ENCODE assay signal across 9 mouse cellular contexts in the genomic region with DNA sequence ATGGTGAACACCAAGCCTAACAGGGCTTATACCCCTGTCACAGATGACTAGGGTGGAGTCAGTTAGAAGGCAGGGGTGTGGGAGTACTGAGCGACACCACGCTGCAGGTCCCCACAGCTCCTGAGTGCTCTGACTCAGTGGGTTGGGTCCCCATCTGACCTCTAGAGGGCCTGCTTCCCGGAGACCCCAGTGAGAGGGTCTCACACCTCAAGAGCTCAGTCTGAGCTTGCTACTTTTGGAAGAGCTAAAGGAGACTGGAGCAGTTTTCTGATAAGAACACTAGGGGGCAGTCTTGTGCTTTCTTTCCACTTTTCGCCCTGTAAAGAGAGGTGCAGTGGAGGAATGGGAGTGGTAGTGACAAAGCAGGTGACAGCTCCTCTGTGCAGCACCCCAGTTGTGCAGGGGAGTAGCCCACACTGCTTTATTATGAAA. TPM values are rescaled to one million over a fixed set of nuclear protein-coding genes. Genes with fewer than 3 reads are reported as not detected.
DNase-seq lines count a peak whose midpoint lies in the region; ATAC-seq and TF ChIP-seq lines count a peak whose summit lies in the region.
"Had no signal": no experiment of that assay in that cellular context is flagged by ENCODE, and none has a peak within 500 bp of the region (broad histone marks: within the 10 kb centered on the region; RNA-seq: fewer than 3 reads in every experiment).

No protein-coding gene starts in this region.

- ATAC-seq in hindbrain, embryonic 12.5 days (ENCODE audit: low FRiP score), result peak; percentile 68
- ATAC-seq in liver, postnatal 0 days, result peak; percentile 73
- ATAC-seq in neural tube, embryonic 15.5 days (ENCODE audit: low FRiP score), result peak; percentile 76

- no peaks in the 10 kb centered on the region for H3K9me3 ChIP-seq in hindbrain, embryonic 12.5 days (replicated peaks)
- no peaks in the 10 kb centered on the region for H3K9me3 ChIP-seq in liver, postnatal 0 days (ENCODE audit: low read length)
- H3K9me3 ChIP-seq in neural tube, embryonic 15.5 days (replicated peaks), result no peaks in the 10 kb centered on the region

- H3K27ac ChIP-seq in hindbrain, embryonic 12.5 days, result no peak overlapping the region
- H3K27ac ChIP-seq in liver, postnatal 0 days (ENCODE audit: low read depth), result no peak overlapping the region
- no peak overlapping the region for H3K27ac ChIP-seq in neural tube, embryonic 15.5 days (replicated peaks)

- H3K36me3 ChIP-seq in hindbrain, embryonic 12.5 days, result no peaks in the 10 kb centered on the region
- H3K36me3 ChIP-seq in liver, postnatal 0 days (replicated peaks; ENCODE audit: insufficient read depth, low read length), result no peaks in the 10 kb centered on the region
- no peaks in the 10 kb centered on the region for H3K36me3 ChIP-seq in neural tube, embryonic 15.5 days

- peak; percentile 88 for TF ChIP-seq CTCF in liver, postnatal 0 days (IDR thresholded peaks at IDR 0.05; ENCODE audit: low read depth)

- no peak for TF ChIP-seq EP300 in liver, postnatal 0 days (IDR thresholded peaks at IDR 0.05; ENCODE audit: low read depth)

- H3K4me2 ChIP-seq in hindbrain, embryonic 12.5 days (replicated peaks), result no peak overlapping the region
- no peak overlapping the region for H3K4me2 ChIP-seq in liver, postnatal 0 days (ENCODE audit: low read depth, low read length)
- H3K4me2 ChIP-seq in neural tube, embryonic 15.5 days, result no peak overlapping the region

- H3K4me3 ChIP-seq in hindbrain, embryonic 12.5 days, result no peak overlapping the region
- no peak overlapping the region for H3K4me3 ChIP-seq in liver, postnatal 0 days (ENCODE audit: low read depth, low read length)
- H3K4me3 ChIP-seq in neural tube, embryonic 15.5 days (replicated peaks), result no peak overlapping the region
- H3K4me3 ChIP-seq: myocyte had no signal

- intact Hi-C loops in left cerebral cortex, postnatal 10 days (cut with DNase I), result loop anchor here (1.0 to 10.0 kb wide), 2 partner anchors 119 to 231 kb away; a partner anchor contains a TSS
- intact Hi-C loops in gastrocnemius, postnatal 14 days (cut with DNase I; ENCODE audit: low total_unique reads), result loop anchor here (5.0 kb wide), 1 partner anchor 73 kb away; no protein-coding TSS in a partner anchor

- peaks cover 31% of the 10 kb centered on the region for H3K4me1 ChIP-seq in hindbrain, embryonic 12.5 days
- H3K4me1 ChIP-seq in liver, postnatal 0 days (ENCODE audit: insufficient read depth), result 0 out of 2 replicates have a peak, but pooled peaks cover 5% of the 10 kb centered on the region
- H3K4me1 ChIP-seq in neural tube, embryonic 15.5 days, result peaks cover 36% of the 10 kb centered on the region

- WGBS in hindbrain, embryonic 12.5 days, result 14% methylated on average over 4 of the region's 4 CpGs
- 12% methylated on average over 4 of the region's 4 CpGs for whole genome bisulfite sequencing in liver, postnatal 0 days (ENCODE audit: insufficient replicate concordance)
- whole genome bisulfite sequencing in neural tube, embryonic 15.5 days, result 12% methylated on average over 4 of the region's 4 CpGs

- no peaks in the 10 kb centered on the region for H3K27me3 ChIP-seq in hindbrain, embryonic 12.5 days
- H3K27me3 ChIP-seq in liver, postnatal 0 days (ENCODE audit: insufficient read depth, low read length), result 0 out of 2 replicates have a peak, but pooled peaks cover 3% of the 10 kb centered on the region
- H3K27me3 ChIP-seq in neural tube, embryonic 15.5 days (replicated peaks), result no peaks in the 10 kb centered on the region

- 0 out of 2 replicates have a peak overlapping the region, but pooled peaks have one; percentile 29 for H3K9ac ChIP-seq in hindbrain, embryonic 12.5 days
- no peak overlapping the region for H3K9ac ChIP-seq in liver, postnatal 0 days (replicated peaks)
- no peak overlapping the region for H3K9ac ChIP-seq in neural tube, embryonic 15.5 days (replicated peaks)

- DNase-seq in left cerebral cortex, adult 18-20 months (ENCODE audit: low spot score in 2 of 2), result peak; percentile 25 to 30
- no peak for DNase-seq in left cerebral cortex, postnatal 10 days (ENCODE audit: extremely low spot score in 1 of 2, low spot score in 2 of 2)
- DNase-seq in Muller cell, postnatal 12 days (ENCODE audit: inconsistent ontology term), result peak; percentile 50
- DNase-seq in embryo, embryonic 10.5 days (ENCODE audit: low spot score), result peak; percentile 86
- peak; percentile 35 for DNase-seq in liver, postnatal 0 days
- no peak for DNase-seq in gastrocnemius, postnatal 14 days

RNA-seq across cellular contexts. Expression of a gene that starts 30.9 kb away (rescaled TPM):
- total RNA-seq in left cerebral cortex, adult 18-20 months (2021), result 10 to 100 TPM; 69.8 to 81.1 TPM
- 10 to 100 TPM; 45.6 to 46.4 TPM for total RNA-seq in left cerebral cortex, postnatal 10 days (2021)
- polyA plus RNA-seq in hindbrain, embryonic 12.5 days (2016; fragmentation: Nextera tagmentation; extraction: Ambion mirVana), result 12.6 and 15.0 TPM in 2 replicates
- 3.9 and 4.9 TPM in 2 replicates for polyA plus RNA-seq in liver, postnatal 0 days (2015; fragmentation: Nextera tagmentation; extraction: Ambion mirVana)
- 22.9 and 23.6 TPM in 2 replicates for polyA plus RNA-seq in neural tube, embryonic 15.5 days (2015; fragmentation: Nextera tagmentation; extraction: Ambion mirVana)
- total RNA-seq in gastrocnemius, postnatal 14 days (2021), result 10 to 100 TPM; 12.3 to 18.4 TPM

RNA-seq across cellular contexts. Expression of a gene that starts 54.2 kb away (rescaled TPM):
- under 1 TPM in 1 of 2 experiments, not detected in 1; 0.40 TPM for total RNA-seq in left cerebral cortex, adult 18-20 months (2021)
- total RNA-seq in left cerebral cortex, postnatal 10 days (2021), result not detected
- 8.7 and 12.0 TPM in 2 replicates for polyA plus RNA-seq in hindbrain, embryonic 12.5 days (2016; fragmentation: Nextera tagmentation; extraction: Ambion mirVana)
- polyA plus RNA-seq in liver, postnatal 0 days (2015; fragmentation: Nextera tagmentation; extraction: Ambion mirVana), result not detected in 2 replicates
- polyA plus RNA-seq in neural tube, embryonic 15.5 days (2015; fragmentation: Nextera tagmentation; extraction: Ambion mirVana), result 6.9 and 8.5 TPM in 2 replicates
- not detected for total RNA-seq in gastrocnemius, postnatal 14 days (2021)
- polyA plus RNA-seq: myocyte had no signal

Comparison
In these comparisons a context has a peak if more than half of its experiments do, and no peak if none do; other contexts are left out.
1. DNase-seq: peak in left cerebral cortex, adult 18-20 months (2 of 2), Muller cell, postnatal 12 days (single experiment), embryo, embryonic 10.5 days (single experiment) and liver, postnatal 0 days (single experiment); none in left cerebral cortex, postnatal 10 days (0 of 2) and gastrocnemius, postnatal 14 days (single experiment).
2. Peak in every context shown above with its lines, with median percentiles within 50 percentile points of each other: ATAC-seq.